Mouse (Mus musculus): Measurements from ENCODE around the gene Hoxd9.

Gene Hoxd9

GRCm38 (mm10) chr2:74669230-74669578, 28.3 kb upstream of the Hoxd9 start:
- DNase-seq = no peak

GRCm38 (mm10) chr2:74669650-74670235, 27.8 kb upstream of the Hoxd9 start:
- DNase-seq = no peak

DNA sequence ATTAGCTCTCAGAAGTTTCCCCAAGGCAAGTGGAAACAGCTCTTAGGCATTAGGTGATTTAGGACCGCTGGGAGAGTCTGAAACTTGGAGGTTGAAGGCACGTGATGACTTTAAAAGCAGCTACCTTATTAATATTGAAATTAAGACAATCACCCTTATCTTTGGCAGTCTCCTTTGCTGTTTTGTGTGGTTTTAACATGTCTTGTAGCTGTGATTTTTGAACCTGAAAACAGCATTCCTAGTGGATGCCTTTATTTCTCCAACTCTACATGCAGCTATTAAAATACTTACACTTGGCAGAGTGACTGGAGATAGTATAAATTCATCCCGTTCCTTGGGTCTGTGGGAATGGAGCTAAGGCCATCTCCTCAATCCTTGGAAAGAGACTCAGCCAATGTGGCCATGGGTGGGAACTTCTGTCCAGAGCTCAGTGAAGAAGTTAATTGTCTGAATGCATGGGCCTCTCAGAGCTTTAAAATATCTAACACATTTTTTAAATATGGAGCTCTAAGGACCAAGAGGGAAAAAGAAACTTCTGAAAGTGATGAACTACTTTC, 26.8 kb upstream of the Hoxd9 start:
- DNase-seq = no peak

GRCm38 (mm10) chr2:74671847-74672246, 25.7 kb upstream of the Hoxd9 start:
- DNase-seq = no peak

GRCm38 (mm10) chr2:74672481-74673362, 24.8 kb upstream of the Hoxd9 start:
- DNase-seq = peak in 1 of 2 experiments; percentile 37

- no peak for DNase-seq
Measured at GRCm38 (mm10) chr2:74673835-74674425, 23.6 kb upstream of the Hoxd9 start.

DNA sequence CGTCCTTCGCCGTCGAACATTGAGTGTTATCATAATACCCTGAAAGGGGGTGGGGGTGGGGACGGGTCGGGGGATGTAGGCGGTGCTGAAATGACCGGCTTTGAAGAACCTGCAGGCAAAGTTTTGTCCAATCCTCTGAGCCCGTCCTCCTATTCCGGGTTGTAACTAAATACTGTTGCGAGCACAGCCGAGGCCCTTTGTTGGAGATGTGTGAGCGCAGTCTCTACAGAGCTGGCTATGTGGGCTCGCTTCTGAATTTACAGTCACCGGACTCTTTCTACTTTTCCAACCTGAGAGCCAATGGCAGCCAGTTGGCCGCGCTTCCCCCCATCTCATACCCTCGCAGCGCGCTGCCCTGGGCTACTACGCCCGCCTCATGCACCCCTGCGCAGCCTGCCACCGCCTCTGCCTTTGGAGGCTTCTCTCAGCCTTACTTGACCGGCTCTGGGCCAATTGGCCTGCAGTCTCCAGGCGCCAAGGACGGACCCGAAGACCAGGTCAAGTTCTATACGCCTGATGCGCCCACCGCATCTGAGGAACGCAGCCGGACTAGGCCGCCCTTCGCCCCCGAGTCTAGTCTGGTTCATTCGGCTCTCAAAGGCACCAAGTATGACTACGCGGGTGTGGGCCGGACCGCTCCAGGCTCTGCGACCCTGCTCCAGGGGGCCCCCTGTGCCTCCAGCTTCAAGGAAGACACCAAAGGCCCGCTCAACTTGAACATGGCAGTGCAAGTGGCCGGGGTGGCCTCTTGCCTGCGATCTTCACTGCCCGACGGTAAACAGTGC, 22.5 kb upstream of the Hoxd9 start, which contains the start of gene Hoxd12:
Hoxd12 (plus strand) TSS at position 133 of the 785 bp plus-strand sequence.
- DNase-seq = no peak

- no peak for DNase-seq
Measured at GRCm38 (mm10) chr2:74675666-74676282, 21.8 kb upstream of the Hoxd9 start.

DNA sequence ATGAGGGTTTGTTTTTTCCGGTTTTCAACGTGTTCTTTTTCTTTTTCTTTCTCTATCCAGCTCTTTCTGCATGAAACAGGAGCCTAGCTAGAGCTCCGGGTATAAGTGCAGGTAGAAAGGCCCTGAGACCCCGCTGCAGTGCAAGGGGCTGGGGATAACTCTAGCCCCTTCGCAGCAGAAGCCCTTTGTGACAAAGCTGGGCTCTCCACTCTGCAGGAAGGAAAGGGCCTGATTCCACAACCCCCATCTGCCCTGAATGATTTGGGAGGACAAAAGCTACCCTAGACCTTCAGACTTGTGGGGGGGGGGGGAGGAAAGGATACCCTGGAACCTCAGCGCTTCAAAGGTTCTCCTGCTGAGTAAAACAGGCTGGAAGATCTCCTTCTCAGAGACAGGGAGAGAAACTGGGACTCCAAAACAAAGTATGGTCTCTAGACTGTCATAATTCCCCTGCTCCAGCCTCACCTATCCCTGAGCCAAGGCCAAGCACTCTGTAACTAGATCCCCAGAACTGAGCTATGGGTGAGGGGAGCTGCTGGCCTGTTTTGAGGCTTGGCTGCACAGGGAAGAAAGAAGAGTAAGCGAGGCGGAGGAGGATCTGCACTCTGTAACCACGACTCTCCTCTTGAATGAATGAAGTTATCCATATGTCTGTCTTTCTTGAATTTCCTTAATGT, 21.0 kb upstream of the Hoxd9 start:
- DNase-seq = no peak

GRCm38 (mm10) chr2:74677106-74677505, 20.4 kb upstream of the Hoxd9 start:
- DNase-seq = no peak

DNA sequence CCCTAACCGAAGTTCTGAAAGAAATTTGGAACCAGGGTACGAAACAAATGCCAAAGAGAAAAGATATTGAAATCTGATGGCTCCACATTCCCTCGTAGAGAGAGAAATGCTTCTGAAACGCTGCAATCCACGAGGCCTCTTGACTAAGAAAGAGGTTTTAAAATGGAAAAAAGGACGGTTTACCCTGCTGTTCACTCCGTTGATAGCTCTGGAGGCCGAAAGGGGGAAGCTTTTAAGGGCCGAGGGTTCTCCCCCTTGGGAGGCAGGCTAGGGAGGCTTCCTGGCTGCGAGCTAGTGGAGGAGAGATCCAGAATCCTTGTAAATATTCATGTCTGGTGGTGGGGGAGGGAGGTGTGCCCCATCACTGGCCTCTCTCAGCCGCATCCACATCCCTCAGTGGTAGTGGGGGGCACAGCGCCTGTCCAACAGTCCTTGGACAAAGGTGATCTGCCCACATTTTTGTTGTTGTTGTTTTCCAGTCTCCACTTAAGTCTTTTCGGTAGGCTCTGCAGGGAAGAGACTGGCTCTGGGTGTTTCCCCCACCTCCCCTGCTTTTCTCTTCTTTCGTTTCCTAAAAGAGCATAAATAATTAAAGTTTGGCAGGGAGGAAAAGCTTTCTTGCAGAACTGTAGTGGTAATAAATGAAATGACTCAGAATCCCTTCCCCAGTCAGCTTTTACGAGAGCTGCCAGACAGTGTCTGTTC, 18.5 kb upstream of the Hoxd9 start, which contains the start of gene Hoxd11:
Hoxd11 (plus strand) TSS at position 667 of the 705 bp plus-strand sequence.
- no peak for DNase-seq

DNA sequence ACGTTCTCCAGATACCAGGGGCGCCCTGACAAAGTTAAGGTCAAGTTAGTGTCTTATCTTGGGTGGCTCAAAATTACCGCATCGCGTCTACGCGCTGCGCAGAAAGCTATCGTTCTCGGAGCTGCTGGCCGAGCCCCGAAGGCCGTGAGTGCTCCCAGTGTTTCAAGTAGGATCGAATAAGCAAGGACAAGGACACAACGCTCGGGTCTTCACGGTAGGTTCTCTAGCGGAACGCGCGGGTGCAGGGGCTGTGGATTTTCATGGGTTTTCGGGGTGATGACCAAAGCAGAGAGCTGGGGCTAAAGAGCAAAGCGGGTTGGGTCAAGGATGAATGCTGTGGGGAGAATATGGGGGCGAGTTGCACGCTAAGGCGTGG, 17.9 kb upstream of the Hoxd9 start:
- DNase-seq = no peak

DNA sequence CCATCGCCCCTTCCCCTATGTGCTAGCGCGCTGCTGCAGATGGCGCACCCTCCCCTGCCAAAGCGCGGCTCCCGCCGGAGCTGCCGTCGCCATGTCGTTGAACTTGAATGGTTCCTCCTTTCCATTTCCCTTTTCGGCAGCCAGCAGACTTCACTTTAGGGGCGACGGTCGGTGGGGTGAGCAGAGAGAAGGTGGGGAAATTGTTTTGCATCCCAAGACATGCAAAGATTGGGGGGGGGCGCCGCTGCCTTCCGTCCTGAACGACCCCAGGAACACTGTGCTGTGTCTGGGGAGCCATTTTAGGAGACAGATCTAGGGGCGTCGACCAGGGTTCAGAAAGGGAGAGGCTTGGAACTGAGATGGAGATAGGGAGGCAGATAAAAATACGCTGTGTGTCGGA, 17.5 kb upstream of the Hoxd9 start:
- DNase-seq = no peak

GRCm38 (mm10) chr2:74680561-74681398, 16.7 kb upstream of the Hoxd9 start:
- DNase-seq = no peak

- no peak for DNase-seq
Measured at GRCm38 (mm10) chr2:74681594-74682531, 15.7 kb upstream of the Hoxd9 start.

DNA sequence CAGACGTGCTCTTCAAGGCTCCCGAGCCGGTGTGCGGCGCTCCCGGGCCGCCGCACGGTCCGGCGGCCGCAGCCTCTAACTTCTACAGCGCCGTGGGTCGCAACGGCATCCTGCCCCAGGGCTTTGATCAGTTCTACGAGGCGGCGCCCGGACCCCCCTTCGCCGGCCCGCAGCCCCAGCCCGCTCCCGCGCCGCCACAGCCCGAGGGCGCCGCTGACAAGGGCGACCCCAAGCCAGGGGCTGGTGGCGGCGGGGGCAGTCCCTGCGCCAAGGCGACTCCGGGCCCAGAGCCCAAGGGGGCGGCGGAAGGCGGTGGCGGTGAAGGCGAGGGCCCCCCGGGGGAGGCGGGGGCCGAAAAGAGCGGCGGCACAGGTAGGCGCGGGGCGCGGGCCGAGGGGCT, 14.7 kb upstream of the Hoxd9 start:
- no peak for DNase-seq

GRCm38 (mm10) chr2:74683471-74683951, 14.0 kb upstream of the Hoxd9 start:
- DNase-seq = no peak

GRCm38 (mm10) chr2:74684106-74684505, 13.4 kb upstream of the Hoxd9 start:
- DNase-seq = no peak

Data from thymus, postnatal 36 days (tissue).